Mouse (Mus musculus) heart, postnatal 0 days (tissue): ENCODE measurements around the gene Pi4kb. TPM values are rescaled to one million over a fixed set of nuclear protein-coding genes. Genes with fewer than 3 reads are reported as not detected.
"Not testable (repeated sequence)": the region's sequence is repeated elsewhere in the genome, so short reads cannot be mapped to it uniquely, and the experiment has no call there.

Source experiments
- ATAC-seq: fragments of 200-750 bp; cut with Nextera tagmentation; 2 replicates; pipeline ENCODE4 v1.8.0; 2017; ENCODE audit warnings: low read depth, moderate number of reproducible peaks, moderate library complexity; ENCODE audit not compliant: insufficient read depth
- DNase-seq: peaks from one replicate; pipeline ENCODE4 v3.0.0-alpha.2; 2016; ENCODE audit warnings: low spot score
- H3K27ac ChIP-seq: fragments of 300-500 bp; sonication (generic); 2 replicates; pipeline ENCODE4 v1.5.1; 2014; ENCODE audit warnings: low read depth, mild to moderate bottlenecking
- H3K27me3 ChIP-seq: fragments of 300-500 bp; sonication (generic); 2 replicates; pipeline ENCODE4 v1.6.1; 2014; ENCODE audit warnings: low read length, mixed read lengths; ENCODE audit not compliant: control insufficient read depth, insufficient read depth
- H3K36me3 ChIP-seq: fragments of 300-500 bp; sonication (generic); replicated peaks from 2 replicates; pipeline ENCODE4 v1.6.1; 2014; ENCODE audit warnings: low read length, mixed read lengths; ENCODE audit not compliant: control insufficient read depth, insufficient read depth
- H3K4me1 ChIP-seq: fragments of 300-500 bp; sonication (generic); 2 replicates; pipeline ENCODE4 v1.6.1; 2014; ENCODE audit warnings: antibody characterized with exemption; ENCODE audit not compliant: control insufficient read depth, insufficient read depth
- H3K4me2 ChIP-seq: fragments of 300-500 bp; sonication (generic); 2 replicates; pipeline ENCODE4 v1.6.1; 2014; ENCODE audit warnings: low read depth, mild to moderate bottlenecking, low read length, moderate library complexity
- H3K4me3 ChIP-seq: fragments of 300-500 bp; sonication (generic); 2 replicates; pipeline ENCODE4 v1.5.1; 2014; ENCODE audit warnings: low read depth, low read length
- H3K9ac ChIP-seq: fragments of 300-500 bp; sonication (generic); replicated peaks from 2 replicates; pipeline ENCODE4 v1.6.1; 2014; ENCODE audit warnings: low read depth, low read length, mixed read lengths
- H3K9me3 ChIP-seq: fragments of 300-500 bp; sonication (generic); replicated peaks from 2 replicates; pipeline ENCODE4 v1.6.1; 2016; ENCODE audit warnings: low read length; ENCODE audit not compliant: control insufficient read depth
- CTCF ChIP-seq: IDR thresholded peaks from 2 replicates; pipeline ENCODE4 v1.5.1; 2016; ENCODE audit warnings: antibody characterized with exemption, control low read depth, low read depth
- EP300 ChIP-seq: IDR thresholded peaks from 2 replicates; pipeline ENCODE4 v1.6.1; 2016; ENCODE audit warnings: antibody characterized with exemption, low read depth
- WGBS: fragments of 180-500 bp; shearing (Covaris S2); extraction: QIAGEN DNeasy Blood & Tissue Kit; methylation state at CpG from one replicate; pipeline ENCODE4 v1.1.7; 2014; 5-methylcytosine and 5-hydroxymethylcytosine counted together
- polyA plus RNA-seq: library from polyadenylated mRNA; unstranded; fragments of >200 nt; fragmentation: Nextera tagmentation; extraction: Ambion mirVana; gene quantifications from 2 replicates; pipeline ENCODE4 v1.2.1, GENCODE M21; 2015
- total RNA-seq: library from RNA; depleted of rRNA; stranded (reverse); fragments of >200 nt; gene quantifications from 2 replicates; pipeline ENCODE4 v1.2.3, GENCODE M21; 2014; ENCODE audit warnings: low replicate concordance

Pi4kb gene
- total and polyA plus RNA-seq, 2 experiments from 2014 or later: 13.7 to 47.2 TPM

GRCm38 (mm10) chr3:94943706-94944105, 30.8 kb upstream of the Pi4kb start:
- H3K4me3 ChIP-seq, H3K4me2 ChIP-seq, H3K27ac ChIP-seq, H3K4me1 ChIP-seq, H3K27me3 ChIP-seq, DNase-seq, H3K9ac ChIP-seq, H3K36me3 ChIP-seq, H3K9me3 ChIP-seq: not testable (repeated sequence)
- ATAC-seq: peak; percentile 44; the same call in 1 of the 2 replicates
- TF ChIP-seq CTCF: peak; percentile 45
- WGBS: 34% methylated on average over 4 of the region's 4 CpGs

- DNase-seq (no peak), ATAC-seq (no peak)
Measured at GRCm38 (mm10) chr3:94948066-94948614, 26.4 kb upstream of the Pi4kb start.

GRCm38 (mm10) chr3:94949645-94950044, 24.9 kb upstream of the Pi4kb start:
- DNase-seq (no peak), ATAC-seq (no peak)
- Histone ChIP-seq H3K9ac (no peak overlapping the region), H3K27me3 (no peaks in the 10 kb centered on the region), H3K4me2 (no peak overlapping the region), H3K27ac (no peak overlapping the region), H3K4me1 (peaks cover 9% of the 10 kb centered on the region; the same call in 1 of the 2 replicates), H3K9me3 (no peaks in the 10 kb centered on the region), H3K4me3 (no peak overlapping the region), H3K36me3 (no peaks in the 10 kb centered on the region)
- 77% methylated on average over 3 of the region's 3 CpGs for WGBS
- TF ChIP-seq CTCF (no peak), EP300 (no peak)

More at GRCm38 (mm10) chr3:94948066-94948614, 26.4 kb upstream of the Pi4kb start:
- Histone ChIP-seq H3K27me3 (no peaks in the 10 kb centered on the region), H3K4me2 (no peak overlapping the region), H3K36me3 (no peaks in the 10 kb centered on the region), H3K9ac (no peak overlapping the region), H3K4me3 (no peak overlapping the region), H3K9me3 (no peaks in the 10 kb centered on the region), H3K4me1 (peaks cover 6% of the 10 kb centered on the region; the same call in 1 of the 2 replicates), H3K27ac (no peak overlapping the region)
- TF ChIP-seq CTCF (peak; percentile 65), EP300 (no peak)
- WGBS: 70% methylated on average over 3 of the region's 3 CpGs

- ATAC-seq: no peak
- DNase-seq: no peak
Measured at GRCm38 (mm10) chr3:94952806-94953205, 21.7 kb upstream of the Pi4kb start.

GRCm38 (mm10) chr3:94953384-94953763, 21.2 kb upstream of the Pi4kb start:
- Histone ChIP-seq H3K4me1 (peaks cover 13% of the 10 kb centered on the region), H3K9me3 (no peaks in the 10 kb centered on the region), H3K4me2 (peak overlapping the region; percentile 82), H3K9ac (peak overlapping the region; percentile 87), H3K27me3 (no peaks in the 10 kb centered on the region), H3K27ac (peak overlapping the region; percentile 54), H3K36me3 (peaks cover 24% of the 10 kb centered on the region), H3K4me3 (peak overlapping the region; percentile 90)
- no peak for DNase-seq
- TF ChIP-seq EP300 (no peak), CTCF (no peak)
- WGBS: 15% methylated on average over 9 of the region's 9 CpGs
- no peak for ATAC-seq

More at GRCm38 (mm10) chr3:94952806-94953205, 21.7 kb upstream of the Pi4kb start:
- Histone ChIP-seq H3K27ac (no peak overlapping the region), H3K36me3 (peaks cover 19% of the 10 kb centered on the region), H3K27me3 (no peaks in the 10 kb centered on the region), H3K9ac (no peak overlapping the region), H3K4me3 (peak overlapping the region; percentile 90; the same call in 1 of the 2 replicates), H3K4me1 (peaks cover 13% of the 10 kb centered on the region), H3K4me2 (peak overlapping the region; percentile 82), H3K9me3 (no peaks in the 10 kb centered on the region)
- TF ChIP-seq EP300: no peak
- TF ChIP-seq CTCF: no peak
- 68% methylated on average over 5 of the region's 5 CpGs for WGBS
